Mouse (Mus musculus) neural tube, embryonic 14.5 days (tissue): ENCODE measurements at regions not wholly inside any gene's neighbourhood (a gene's known extent, or its start where the extent isn't known, plus 50 kb on each side); places are given as distances from the start of the nearest gene placed in this dataset.

Source experiments
- ATAC-seq: fragments of 200-750 bp; cut with Nextera tagmentation; 2 replicates; pipeline ENCODE4 v1.8.0; 2017; ENCODE audit warnings: low read depth, mild to moderate bottlenecking, moderate TSS enrichment, moderate library complexity
- H3K27ac ChIP-seq: fragments of 300-500 bp; sonication (generic); 2 replicates; pipeline ENCODE4 v1.5.1; 2014; ENCODE audit warnings: low read depth, mild to moderate bottlenecking, control low read depth, low read length, moderate library complexity, mixed read lengths
- H3K27me3 ChIP-seq: fragments of 300-500 bp; sonication (generic); 2 replicates; pipeline ENCODE4 v1.6.1; 2014; ENCODE audit warnings: low read length; ENCODE audit not compliant: control insufficient read depth, insufficient read depth
- H3K36me3 ChIP-seq: fragments of 300-500 bp; sonication (generic); 2 replicates; pipeline ENCODE4 v1.6.1; 2014; ENCODE audit warnings: low read length, mixed read lengths; ENCODE audit not compliant: control insufficient read depth, insufficient read depth
- H3K4me1 ChIP-seq: fragments of 300-500 bp; sonication (generic); 2 replicates; pipeline ENCODE4 v1.6.1; 2014; ENCODE audit warnings: low read length; ENCODE audit not compliant: control insufficient read depth, insufficient read depth
- H3K4me2 ChIP-seq: fragments of 300-500 bp; sonication (generic); 2 replicates; pipeline ENCODE4 v1.6.1; 2014; ENCODE audit warnings: mild to moderate bottlenecking, low read depth, low read length, control low read depth
- H3K4me3 ChIP-seq: fragments of 300-500 bp; sonication (generic); 2 replicates; pipeline ENCODE4 v1.5.1; 2014; ENCODE audit warnings: low read depth, low read length, control low read depth, mixed read lengths
- H3K9ac ChIP-seq: fragments of 300-500 bp; sonication (generic); replicated peaks from 2 replicates; pipeline ENCODE4 v1.6.1; 2014; ENCODE audit warnings: low read depth, mild to moderate bottlenecking, control low read depth, low read length, mixed read lengths
- H3K9me3 ChIP-seq: fragments of 300-500 bp; sonication (generic); 2 replicates; pipeline ENCODE4 v1.6.1; 2016; ENCODE audit warnings: low read length; ENCODE audit not compliant: control insufficient read depth
- WGBS: fragments of 180-500 bp; shearing (Covaris S2); extraction: QIAGEN DNeasy Blood & Tissue Kit; methylation state at CpG from one replicate; pipeline ENCODE4 v1.1.7; 2014; 5-methylcytosine and 5-hydroxymethylcytosine counted together

- no peaks in the 10 kb centered on the region for H3K9me3 ChIP-seq
- no peaks in the 10 kb centered on the region for H3K4me1 ChIP-seq
- no peak overlapping the region for H3K4me2 ChIP-seq
- H3K27ac ChIP-seq, result no peak overlapping the region
- no peak overlapping the region for H3K9ac ChIP-seq
- no peak overlapping the region for H3K4me3 ChIP-seq
- ATAC-seq, result no peak
- H3K36me3 ChIP-seq, result no peaks in the 10 kb centered on the region
- H3K27me3 ChIP-seq, result no peaks in the 10 kb centered on the region
- WGBS, result 94% methylated on average over 10 of the region's 10 CpGs
Measured at GRCm38 (mm10) chr17:50421476-50421875, 87.7 kb upstream of the Plcl2 start.

GRCm38 (mm10) chr17:50425110-50425509, 84.1 kb upstream of the Plcl2 start:
- H3K9me3 ChIP-seq, result no peaks in the 10 kb centered on the region
- 89% methylated on average over 3 of the region's 3 CpGs for WGBS
- no peak overlapping the region for H3K4me2 ChIP-seq
- H3K27me3 ChIP-seq, result no peaks in the 10 kb centered on the region
- no peaks in the 10 kb centered on the region for H3K4me1 ChIP-seq
- H3K9ac ChIP-seq, result no peak overlapping the region
- H3K36me3 ChIP-seq, result no peaks in the 10 kb centered on the region
- H3K4me3 ChIP-seq, result no peak overlapping the region
- no peak overlapping the region for H3K27ac ChIP-seq
- ATAC-seq, result no peak

GRCm38 (mm10) chr17:50425531-50425930, 83.7 kb upstream of the Plcl2 start:
- no peak overlapping the region for H3K4me3 ChIP-seq
- H3K4me2 ChIP-seq, result no peak overlapping the region
- H3K27me3 ChIP-seq, result no peaks in the 10 kb centered on the region
- no peak for ATAC-seq
- H3K36me3 ChIP-seq, result no peaks in the 10 kb centered on the region
- no peak overlapping the region for H3K9ac ChIP-seq
- H3K27ac ChIP-seq, result no peak overlapping the region
- H3K9me3 ChIP-seq, result no peaks in the 10 kb centered on the region
- no peaks in the 10 kb centered on the region for H3K4me1 ChIP-seq
- 90% methylated on average over 4 of the region's 4 CpGs for whole genome bisulfite sequencing

- 76% methylated on average over 7 of the region's 7 CpGs for WGBS
- no peaks in the 10 kb centered on the region for H3K9me3 ChIP-seq
- no peak for ATAC-seq
Measured at GRCm38 (mm10) chr17:50426146-50426545, 83.1 kb upstream of the Plcl2 start.

GRCm38 (mm10) chr17:50427331-50428003, 81.7 kb upstream of the Plcl2 start:
- peak overlapping the region; percentile 28; the same call in 1 of the 2 replicates for H3K27ac ChIP-seq
- peak; percentile 61 for ATAC-seq

More at GRCm38 (mm10) chr17:50426146-50426545, 83.1 kb upstream of the Plcl2 start:
- Histone ChIP-seq H3K27me3 (no peaks in the 10 kb centered on the region), H3K9ac (no peak overlapping the region), H3K4me2 (no peak overlapping the region), H3K36me3 (no peaks in the 10 kb centered on the region), H3K4me3 (no peak overlapping the region), H3K4me1 (no peaks in the 10 kb centered on the region), H3K27ac (no peak overlapping the region)

GRCm38 (mm10) chr17:50428004-50428560, 81.1 kb upstream of the Plcl2 start:
- no peak overlapping the region for H3K27ac ChIP-seq
- H3K27me3 ChIP-seq, result no peaks in the 10 kb centered on the region
- WGBS, result 51% methylated on average over 5 of the region's 5 CpGs
- no peak overlapping the region for H3K4me2 ChIP-seq
- no peak for ATAC-seq
- H3K9ac ChIP-seq, result no peak overlapping the region
- H3K4me1 ChIP-seq, result no peaks in the 10 kb centered on the region
- no peaks in the 10 kb centered on the region for H3K9me3 ChIP-seq
- H3K4me3 ChIP-seq, result no peak overlapping the region
- no peaks in the 10 kb centered on the region for H3K36me3 ChIP-seq

More at GRCm38 (mm10) chr17:50427331-50428003, 81.7 kb upstream of the Plcl2 start:
- Histone ChIP-seq H3K9ac (no peak overlapping the region), H3K4me1 (no peaks in the 10 kb centered on the region), H3K4me3 (no peak overlapping the region), H3K27me3 (no peaks in the 10 kb centered on the region), H3K36me3 (no peaks in the 10 kb centered on the region), H3K4me2 (no peak overlapping the region), H3K9me3 (no peaks in the 10 kb centered on the region)
- 8% methylated on average over 10 of the region's 10 CpGs for WGBS

GRCm38 (mm10) chr17:50432559-50432958, 76.6 kb upstream of the Plcl2 start:
- H3K9me3 ChIP-seq, result no peaks in the 10 kb centered on the region
- WGBS, result 90% methylated on average over 6 of the region's 6 CpGs
- H3K4me1 ChIP-seq, result no peaks in the 10 kb centered on the region
- no peak overlapping the region for H3K27ac ChIP-seq
- H3K27me3 ChIP-seq, result no peaks in the 10 kb centered on the region
- no peak overlapping the region for H3K4me2 ChIP-seq
- no peak overlapping the region for H3K4me3 ChIP-seq
- no peak overlapping the region for H3K9ac ChIP-seq
- no peaks in the 10 kb centered on the region for H3K36me3 ChIP-seq
- ATAC-seq, result no peak

GRCm38 (mm10) chr17:50438960-50439359, 70.2 kb upstream of the Plcl2 start:
- Histone ChIP-seq H3K36me3 (no peaks in the 10 kb centered on the region), H3K9me3 (no peaks in the 10 kb centered on the region), H3K27ac (no peak overlapping the region), H3K4me3 (no peak overlapping the region), H3K27me3 (no peaks in the 10 kb centered on the region), H3K4me1 (no peaks in the 10 kb centered on the region), H3K9ac (no peak overlapping the region), H3K4me2 (no peak overlapping the region)
- WGBS, result 94% methylated on average over 5 of the region's 5 CpGs
- no peak for ATAC-seq

- no peaks in the 10 kb centered on the region for H3K27me3 ChIP-seq
- no peak overlapping the region for H3K4me2 ChIP-seq
- WGBS, result 74% methylated on average over 3 of the region's 3 CpGs
- no peak overlapping the region for H3K27ac ChIP-seq
- ATAC-seq, result no peak
- H3K4me3 ChIP-seq, result no peak overlapping the region
- no peaks in the 10 kb centered on the region for H3K36me3 ChIP-seq
- no peak overlapping the region for H3K9ac ChIP-seq
- H3K4me1 ChIP-seq, result no peaks in the 10 kb centered on the region
- no peaks in the 10 kb centered on the region for H3K9me3 ChIP-seq
Measured at GRCm38 (mm10) chr17:50439365-50439764, 69.8 kb upstream of the Plcl2 start.
